Mouse (Mus musculus): Measurements from ENCODE around the gene Rimklb.

DNA sequence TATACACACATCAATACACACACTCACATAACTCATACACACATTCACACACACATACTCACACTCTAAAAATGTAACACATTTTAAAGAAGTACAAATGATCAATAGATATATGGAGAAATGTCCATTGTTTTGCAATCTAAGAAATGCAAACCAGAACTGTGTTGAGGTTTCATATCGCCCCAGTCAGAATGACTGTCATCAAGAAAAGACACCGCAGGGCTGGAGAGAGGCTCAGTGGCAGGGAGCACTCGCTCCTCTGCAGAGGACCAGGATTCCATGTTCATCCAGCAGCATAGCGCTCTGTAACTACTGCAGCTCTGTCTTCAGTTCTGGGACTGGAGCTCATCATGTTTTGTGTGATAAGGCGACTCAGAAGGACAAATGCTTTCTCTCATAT, 45.0 kb upstream of the Rimklb start:
- TF ChIP-seq CTCF (IDR thresholded peaks at IDR 0.05; ENCODE audit: insufficient read depth, low read length) (no peak), POLR2A (IDR thresholded peaks at IDR 0.05; ENCODE audit: borderline replicate concordance, extremely low read depth, low read depth, low read length) (no peak)
